Mouse (Mus musculus): ENCODE results near the gene Gm12845. TPM values are rescaled to one million over a fixed set of nuclear protein-coding genes. Genes with fewer than 3 reads are reported as not detected.

The Gm12845 gene
- not detected in 2 replicates for polyA plus RNA-seq (2012; rRNA removed)

- Histone ChIP-seq H3K4me3 (ENCODE audit: insufficient read depth, low read length) (no peak within 1 kb of the TSS), H3K4me1 (ENCODE audit: control insufficient read depth, insufficient read depth, low read length) (no peaks in the 10 kb centered on the region), H3K27ac (ENCODE audit: insufficient read depth, low read length) (no peak within 1 kb of the TSS)
- no peak for TF ChIP-seq CTCF (IDR thresholded peaks at IDR 0.05; ENCODE audit: extremely low read depth, insufficient read depth, low read length)
These were observed at the start of gene Gm12845 for GRCm38 (mm10) chr4:117724112-117724511. Gene Gm12845, plus strand, starts transcription at chr4:117724412.

DNA sequence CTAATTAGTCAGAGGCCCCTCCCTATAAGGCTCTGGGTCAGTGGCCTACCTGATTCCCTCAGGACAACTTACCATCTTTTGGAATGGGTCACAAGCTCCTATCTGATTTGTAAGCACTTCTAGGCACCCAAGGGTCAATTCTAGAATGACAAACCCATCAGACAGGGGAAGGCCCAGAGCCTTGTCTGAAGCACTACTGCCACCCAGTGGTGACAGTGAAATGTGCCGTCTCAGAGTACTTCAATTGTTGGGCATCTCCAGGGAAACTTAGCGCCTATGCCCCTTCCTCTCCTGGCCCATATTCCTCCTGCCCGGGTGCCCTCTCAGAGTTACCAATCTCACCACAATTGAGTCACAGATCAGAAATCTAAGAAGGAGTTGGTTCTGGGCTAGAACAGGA is 47.3 kb upstream of the Gm12845 start:
- Histone ChIP-seq H3K4me3 (ENCODE audit: insufficient read depth, low read length) (no peak overlapping the region), H3K27ac (ENCODE audit: insufficient read depth, low read length) (no peak overlapping the region), H3K4me1 (ENCODE audit: control insufficient read depth, insufficient read depth, low read length) (no peaks in the 10 kb centered on the region)
- TF ChIP-seq CTCF (IDR thresholded peaks at IDR 0.05; ENCODE audit: extremely low read depth, insufficient read depth, low read length) (peak; percentile 97), POLR2A (IDR thresholded peaks at IDR 0.05; ENCODE audit: extremely low read depth, insufficient read depth, low read length) (no peak)

GRCm38 (mm10) chr4:117680963-117681362 is 43.2 kb upstream of the Gm12845 start:
- no peak overlapping the region for H3K27ac ChIP-seq (ENCODE audit: insufficient read depth, low read length)
- H3K4me3 ChIP-seq (ENCODE audit: insufficient read depth, low read length) = peak overlapping the region; percentile 97; the same call in 1 of the 2 replicates
- H3K4me1 ChIP-seq (ENCODE audit: control insufficient read depth, insufficient read depth, low read length) = no peaks in the 10 kb centered on the region
- no peak for TF ChIP-seq CTCF (IDR thresholded peaks at IDR 0.05; ENCODE audit: extremely low read depth, insufficient read depth, low read length)
- no peak for TF ChIP-seq POLR2A (IDR thresholded peaks at IDR 0.05; ENCODE audit: extremely low read depth, insufficient read depth, low read length)

DNA sequence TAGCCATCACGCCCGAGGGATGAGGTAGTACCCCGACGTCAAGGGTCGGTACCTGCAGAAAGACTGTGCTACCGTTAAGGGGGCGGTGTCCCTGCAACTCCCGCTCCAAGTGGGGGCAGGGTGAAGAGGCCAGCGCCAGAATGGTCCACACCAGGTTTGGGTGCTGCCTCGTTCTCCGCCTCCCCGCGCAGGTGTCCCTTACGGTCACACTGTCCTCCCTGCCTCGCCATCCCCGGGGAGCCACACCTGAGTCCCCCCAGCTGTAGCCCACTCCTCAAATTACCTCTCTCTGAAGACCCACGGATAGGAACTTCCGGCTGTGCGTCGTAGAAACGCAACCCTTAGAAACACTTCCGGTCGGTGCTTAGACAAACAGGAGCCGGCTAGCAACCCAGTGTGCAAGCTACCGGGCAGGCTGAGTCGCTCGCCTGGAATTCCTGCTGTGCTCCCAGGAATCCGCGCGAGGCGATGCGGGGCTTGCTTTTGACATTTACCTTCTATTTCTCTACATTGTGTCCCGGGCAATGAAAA is 42.2 kb upstream of the Gm12845 start, which contains the start of gene Dmap1:
Gene Dmap1 (minus strand): TSS at position 343 of the 531 bp plus-strand sequence.
- Histone ChIP-seq H3K4me3 (ENCODE audit: insufficient read depth, low read length) (peak within 1 kb of the TSS; percentile 97), H3K4me1 (ENCODE audit: control insufficient read depth, insufficient read depth, low read length) (no peaks in the 10 kb centered on the region), H3K27ac (ENCODE audit: insufficient read depth, low read length) (no peak within 1 kb of the TSS)
- TF ChIP-seq POLR2A (IDR thresholded peaks at IDR 0.05; ENCODE audit: extremely low read depth, insufficient read depth, low read length) = no peak
- TF ChIP-seq CTCF (IDR thresholded peaks at IDR 0.05; ENCODE audit: extremely low read depth, insufficient read depth, low read length) = no peak

GRCm38 (mm10) chr4:117682463-117682862 is 41.7 kb upstream of the Gm12845 start:
- no peaks in the 10 kb centered on the region for H3K4me1 ChIP-seq (ENCODE audit: control insufficient read depth, insufficient read depth, low read length)
- no peak overlapping the region for H3K27ac ChIP-seq (ENCODE audit: insufficient read depth, low read length)
- TF ChIP-seq POLR2A (IDR thresholded peaks at IDR 0.05; ENCODE audit: extremely low read depth, insufficient read depth, low read length) (no peak), CTCF (IDR thresholded peaks at IDR 0.05; ENCODE audit: extremely low read depth, insufficient read depth, low read length) (no peak)
- peak overlapping the region; percentile 97 for H3K4me3 ChIP-seq (ENCODE audit: insufficient read depth, low read length)

DNA sequence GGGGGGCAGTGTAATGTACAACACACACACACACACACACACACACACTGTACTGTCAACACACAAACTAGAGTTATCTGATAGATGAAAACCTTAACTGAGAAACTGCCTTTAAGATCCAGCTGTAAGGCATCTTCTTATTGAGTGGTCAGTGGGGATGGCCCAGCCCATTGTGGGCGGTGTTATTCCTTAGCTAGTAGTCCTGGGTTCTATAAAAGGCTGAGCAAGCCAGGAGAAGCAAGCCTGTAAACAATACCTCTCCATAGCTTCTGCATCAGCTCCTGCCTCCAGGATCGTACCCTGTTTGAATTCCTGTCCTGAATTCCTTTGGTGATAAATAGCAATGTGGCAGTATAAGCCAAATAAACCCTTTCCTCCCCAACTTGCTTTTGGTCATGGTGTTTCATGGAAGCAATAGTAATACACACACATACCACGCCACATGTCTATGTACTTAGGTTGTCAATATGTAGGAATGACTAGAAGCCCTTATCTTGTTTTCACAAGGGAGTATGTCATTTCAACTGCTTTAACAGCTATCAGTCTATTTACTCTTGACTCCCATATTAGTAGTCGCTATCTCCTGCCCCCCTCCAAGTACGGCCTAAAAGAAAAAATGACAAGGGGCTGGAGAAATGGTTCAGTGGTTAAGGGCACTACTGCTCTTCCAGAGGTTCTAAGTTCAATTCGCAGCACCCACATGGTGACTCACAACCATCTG is 41.0 kb upstream of the Gm12845 start:
- Histone ChIP-seq H3K27ac (ENCODE audit: insufficient read depth, low read length) (no peak overlapping the region), H3K4me1 (ENCODE audit: control insufficient read depth, insufficient read depth, low read length) (no peaks in the 10 kb centered on the region), H3K4me3 (ENCODE audit: insufficient read depth, low read length) (no peak overlapping the region)
- no peak for TF ChIP-seq POLR2A (IDR thresholded peaks at IDR 0.05; ENCODE audit: extremely low read depth, insufficient read depth, low read length)
- no peak for TF ChIP-seq CTCF (IDR thresholded peaks at IDR 0.05; ENCODE audit: extremely low read depth, insufficient read depth, low read length)

- H3K4me3 ChIP-seq (ENCODE audit: insufficient read depth, low read length) = no peak overlapping the region
- no peaks in the 10 kb centered on the region for H3K4me1 ChIP-seq (ENCODE audit: control insufficient read depth, insufficient read depth, low read length)
- TF ChIP-seq CTCF (IDR thresholded peaks at IDR 0.05; ENCODE audit: extremely low read depth, insufficient read depth, low read length) (no peak), POLR2A (IDR thresholded peaks at IDR 0.05; ENCODE audit: extremely low read depth, insufficient read depth, low read length) (no peak)
- H3K27ac ChIP-seq (ENCODE audit: insufficient read depth, low read length) = no peak overlapping the region
These were observed 37.9 kb upstream of the Gm12845 start for GRCm38 (mm10) chr4:117686354-117686753.

- TF ChIP-seq POLR2A (IDR thresholded peaks at IDR 0.05; ENCODE audit: extremely low read depth, insufficient read depth, low read length) = no peak
- peak; percentile 68 for TF ChIP-seq CTCF (IDR thresholded peaks at IDR 0.05; ENCODE audit: extremely low read depth, insufficient read depth, low read length)
- Histone ChIP-seq H3K27ac (ENCODE audit: insufficient read depth, low read length) (no peak overlapping the region), H3K4me1 (ENCODE audit: control insufficient read depth, insufficient read depth, low read length) (no peaks in the 10 kb centered on the region), H3K4me3 (ENCODE audit: insufficient read depth, low read length) (no peak overlapping the region)
These were observed 18.9 kb upstream of the Gm12845 start for GRCm38 (mm10) chr4:117705361-117705760.

DNA sequence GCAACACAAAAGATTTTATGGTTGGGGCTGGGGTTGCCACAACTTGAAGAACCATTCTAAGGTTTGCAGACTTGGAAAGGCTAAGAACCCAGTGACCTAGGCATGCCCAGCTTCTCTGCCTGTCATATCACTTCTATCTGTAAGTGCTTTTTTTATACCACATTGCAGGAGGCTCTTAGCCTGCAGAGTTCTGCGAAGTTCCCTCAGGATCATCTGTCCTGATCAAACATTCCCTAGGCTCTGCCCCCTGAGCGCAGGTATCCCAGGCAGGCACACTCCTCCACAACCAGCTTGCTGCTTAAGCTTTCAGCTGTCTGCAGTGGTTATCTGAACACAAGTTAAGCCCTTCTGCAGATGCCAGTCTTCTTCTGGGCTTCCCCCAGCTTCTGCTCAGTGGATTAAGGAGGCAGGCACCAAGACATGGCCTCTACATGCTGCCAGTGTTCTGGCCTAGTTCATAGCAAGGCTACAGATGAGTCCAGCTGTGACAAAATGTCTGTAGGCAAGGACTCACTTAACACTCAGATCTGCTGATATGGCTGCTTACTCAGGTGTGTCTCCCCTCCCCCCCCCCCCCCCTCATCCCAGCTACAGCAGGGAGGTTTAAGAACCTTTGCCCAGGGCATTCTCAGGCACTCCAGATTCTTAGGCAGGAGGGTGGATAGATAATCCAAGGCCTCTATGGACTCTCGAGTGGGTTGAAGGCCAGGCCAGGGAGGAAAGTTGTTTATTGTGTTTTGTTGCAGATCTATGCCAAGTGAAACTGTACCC is 15.2 kb upstream of the Gm12845 start:
- Histone ChIP-seq H3K4me1 (ENCODE audit: control insufficient read depth, insufficient read depth, low read length) (no peaks in the 10 kb centered on the region), H3K27ac (ENCODE audit: insufficient read depth, low read length) (no peak overlapping the region), H3K4me3 (ENCODE audit: insufficient read depth, low read length) (no peak overlapping the region)
- TF ChIP-seq CTCF (IDR thresholded peaks at IDR 0.05; ENCODE audit: extremely low read depth, insufficient read depth, low read length) (no peak), POLR2A (IDR thresholded peaks at IDR 0.05; ENCODE audit: extremely low read depth, insufficient read depth, low read length) (no peak)
